Mouse (Mus musculus) bone marrow, adult 2 months (tissue): ENCODE measurements around the gene Tfap2a.

ENCODE experiments used
- CTCF ChIP-seq: fragments of 200-500 bp; IDR thresholded peaks from 2 replicates; pipeline ENCODE4 v1.5.1; 2011; ENCODE audit warnings: low read length, control low read depth; ENCODE audit not compliant: control insufficient read depth, insufficient read depth
- POLR2A ChIP-seq: fragments of 200-500 bp; IDR thresholded peaks from 2 replicates; pipeline ENCODE4 v1.6.1; 2011; ENCODE audit warnings: low read depth, mild to moderate bottlenecking, control low read depth, low read length, borderline replicate concordance; ENCODE audit not compliant: control insufficient read depth

DNA sequence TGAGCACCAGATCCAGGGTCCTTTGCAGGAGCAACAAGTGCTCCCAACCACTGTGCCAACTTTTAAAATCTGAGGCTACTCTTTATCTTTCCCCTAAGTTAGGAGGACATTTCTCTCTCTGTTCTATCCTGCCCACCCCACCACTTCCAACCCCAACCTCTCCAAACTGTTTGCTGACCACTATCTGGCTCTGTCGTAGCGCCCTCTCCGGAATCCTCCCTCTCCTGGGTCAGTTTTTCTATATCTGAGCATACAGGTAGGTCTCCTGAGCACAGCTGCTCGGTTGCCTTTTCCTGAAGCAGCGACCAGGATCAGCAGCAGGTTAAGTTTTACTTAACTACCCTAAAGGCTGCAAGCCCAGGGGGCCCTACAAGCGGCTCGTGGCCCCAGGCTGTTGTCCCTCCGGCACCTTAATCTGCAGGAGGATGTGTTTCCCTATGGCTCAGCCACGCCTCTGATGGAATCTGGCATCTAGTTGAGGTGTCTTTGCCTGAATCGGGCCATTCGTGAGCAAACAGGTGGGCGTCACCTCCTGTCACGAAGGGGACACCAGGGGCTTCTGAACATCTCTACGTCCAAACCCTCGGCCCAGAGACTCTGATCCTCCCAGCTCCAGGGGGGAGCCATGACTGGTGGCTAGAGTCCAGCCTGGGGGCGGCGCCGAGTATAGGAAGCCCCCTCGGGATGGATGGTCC, 6.1 kb upstream of the Tfap2a start:
- TF ChIP-seq POLR2A (no peak), CTCF (no peak)
